Mouse (Mus musculus): ENCODE results near the gene Itpr1. TPM values are rescaled to one million over a fixed set of nuclear protein-coding genes. Genes with fewer than 3 reads are reported as not detected.
A peak's percentile ranks its signal among the peaks of the same experiment; 100 is the strongest.

The Itpr1 gene
- 8.4 and 9.0 TPM in 2 replicates for polyA plus RNA-seq (2015; fragmentation: Nextera tagmentation; extraction: Ambion mirVana)

GRCm38 (mm10) chr6:108212881-108213295 is at the start of gene Itpr1:
Gene Itpr1, plus strand, starts transcription at chr6:108213096.
- H3K4me2 ChIP-seq (replicated peaks) = peak within 1 kb of the TSS; percentile 81
- peak; percentile 100 for ATAC-seq
- H3K4me1 ChIP-seq (replicated peaks) = peaks cover 11% of the 10 kb centered on the region; the same call in 1 of the 2 replicates
- H3K9me3 ChIP-seq = no peaks in the 10 kb centered on the region
- H3K4me3 ChIP-seq (replicated peaks) = peak within 1 kb of the TSS; percentile 67
- H3K27me3 ChIP-seq (replicated peaks) = no peaks in the 10 kb centered on the region
- WGBS = under 1% methylated on average over 27 of the region's 27 CpGs
- H3K27ac ChIP-seq = peak within 1 kb of the TSS; percentile 59
- no peaks in the 10 kb centered on the region for H3K36me3 ChIP-seq
- peak within 1 kb of the TSS; percentile 59 for H3K9ac ChIP-seq

- Histone ChIP-seq H3K36me3 (no peaks in the 10 kb centered on the region), H3K9ac (no peak overlapping the region), H3K27me3 (replicated peaks) (no peaks in the 10 kb centered on the region), H3K4me2 (replicated peaks) (no peak overlapping the region), H3K9me3 (no peaks in the 10 kb centered on the region), H3K4me1 (replicated peaks) (no peaks in the 10 kb centered on the region), H3K4me3 (replicated peaks) (no peak overlapping the region), H3K27ac (no peak overlapping the region)
- no peak for ATAC-seq
- WGBS = 81% methylated on average over 5 of the region's 5 CpGs
Observed at GRCm38 (mm10) chr6:108164935-108165334, 48.0 kb upstream of the Itpr1 start.

GRCm38 (mm10) chr6:108165598-108165997 is 47.3 kb upstream of the Itpr1 start:
- Histone ChIP-seq H3K36me3 (no peaks in the 10 kb centered on the region), H3K4me1 (replicated peaks) (no peaks in the 10 kb centered on the region), H3K9me3 (no peaks in the 10 kb centered on the region), H3K27ac (no peak overlapping the region), H3K4me2 (replicated peaks) (no peak overlapping the region), H3K4me3 (replicated peaks) (no peak overlapping the region), H3K9ac (no peak overlapping the region), H3K27me3 (replicated peaks) (no peaks in the 10 kb centered on the region)
- 81% methylated on average over 2 of the region's 2 CpGs for WGBS
- ATAC-seq = no peak

- Histone ChIP-seq H3K4me2 (replicated peaks) (no peak overlapping the region), H3K9me3 (no peaks in the 10 kb centered on the region), H3K36me3 (peaks cover 7% of the 10 kb centered on the region; the same call in 1 of the 2 replicates), H3K4me1 (replicated peaks) (no peaks in the 10 kb centered on the region), H3K4me3 (replicated peaks) (no peak overlapping the region), H3K27me3 (replicated peaks) (no peaks in the 10 kb centered on the region), H3K9ac (no peak overlapping the region), H3K27ac (no peak overlapping the region)
- no peak for ATAC-seq
- 72% methylated on average over 7 of the region's 7 CpGs for WGBS
Observed at GRCm38 (mm10) chr6:108167946-108168680, 44.8 kb upstream of the Itpr1 start.

GRCm38 (mm10) chr6:108168723-108169122 is 44.2 kb upstream of the Itpr1 start:
- no peaks in the 10 kb centered on the region for H3K27me3 ChIP-seq (replicated peaks)
- peaks cover 7% of the 10 kb centered on the region; the same call in 1 of the 2 replicates for H3K36me3 ChIP-seq
- H3K4me1 ChIP-seq (replicated peaks) = no peaks in the 10 kb centered on the region
- H3K27ac ChIP-seq = no peak overlapping the region
- ATAC-seq = no peak
- H3K9ac ChIP-seq = no peak overlapping the region
- H3K4me2 ChIP-seq (replicated peaks) = no peak overlapping the region
- no peak overlapping the region for H3K4me3 ChIP-seq (replicated peaks)
- WGBS = 89% methylated on average over 6 of the region's 6 CpGs
- H3K9me3 ChIP-seq = no peaks in the 10 kb centered on the region

GRCm38 (mm10) chr6:108169466-108169865 is 43.4 kb upstream of the Itpr1 start:
- WGBS = 90% methylated on average over 3 of the region's 3 CpGs
- no peak overlapping the region for H3K27ac ChIP-seq
- ATAC-seq = no peak
- H3K4me3 ChIP-seq (replicated peaks) = no peak overlapping the region
- no peaks in the 10 kb centered on the region for H3K9me3 ChIP-seq
- no peak overlapping the region for H3K4me2 ChIP-seq (replicated peaks)
- H3K36me3 ChIP-seq = peaks cover 7% of the 10 kb centered on the region; the same call in 1 of the 2 replicates
- no peak overlapping the region for H3K9ac ChIP-seq
- no peaks in the 10 kb centered on the region for H3K4me1 ChIP-seq (replicated peaks)
- no peaks in the 10 kb centered on the region for H3K27me3 ChIP-seq (replicated peaks)

- no peaks in the 10 kb centered on the region for H3K9me3 ChIP-seq
- WGBS = 94% methylated on average over 1 of the region's 1 CpGs
- no peak overlapping the region for H3K27ac ChIP-seq
- no peak overlapping the region for H3K4me3 ChIP-seq (replicated peaks)
- H3K4me1 ChIP-seq (replicated peaks) = no peaks in the 10 kb centered on the region
- peaks cover 7% of the 10 kb centered on the region; the same call in 1 of the 2 replicates for H3K36me3 ChIP-seq
- H3K9ac ChIP-seq = no peak overlapping the region
- ATAC-seq = no peak
- H3K27me3 ChIP-seq (replicated peaks) = no peaks in the 10 kb centered on the region
- no peak overlapping the region for H3K4me2 ChIP-seq (replicated peaks)
Observed at GRCm38 (mm10) chr6:108172219-108172618, 40.7 kb upstream of the Itpr1 start.

- 94% methylated on average over 3 of the region's 3 CpGs for WGBS
- no peaks in the 10 kb centered on the region for H3K4me1 ChIP-seq (replicated peaks)
- H3K9me3 ChIP-seq = no peaks in the 10 kb centered on the region
- no peak for ATAC-seq
- H3K9ac ChIP-seq = no peak overlapping the region
- H3K27me3 ChIP-seq (replicated peaks) = no peaks in the 10 kb centered on the region
- H3K4me3 ChIP-seq (replicated peaks) = no peak overlapping the region
- H3K27ac ChIP-seq = no peak overlapping the region
- no peak overlapping the region for H3K4me2 ChIP-seq (replicated peaks)
- H3K36me3 ChIP-seq = peaks cover 7% of the 10 kb centered on the region; the same call in 1 of the 2 replicates
Observed at GRCm38 (mm10) chr6:108174181-108174580, 38.7 kb upstream of the Itpr1 start.

- H3K4me2 ChIP-seq (replicated peaks) = no peak overlapping the region
- H3K27ac ChIP-seq = no peak overlapping the region
- H3K9ac ChIP-seq = no peak overlapping the region
- H3K9me3 ChIP-seq = no peaks in the 10 kb centered on the region
- H3K4me1 ChIP-seq (replicated peaks) = no peaks in the 10 kb centered on the region
- WGBS = 87% methylated on average over 2 of the region's 2 CpGs
- H3K27me3 ChIP-seq (replicated peaks) = no peaks in the 10 kb centered on the region
- H3K4me3 ChIP-seq (replicated peaks) = no peak overlapping the region
- ATAC-seq = no peak
- H3K36me3 ChIP-seq = no peaks in the 10 kb centered on the region
Observed at GRCm38 (mm10) chr6:108179087-108179486, 33.8 kb upstream of the Itpr1 start.

GRCm38 (mm10) chr6:108184847-108185684 is 27.8 kb upstream of the Itpr1 start, which contains the start of gene Sumf1:
Gene Sumf1, minus strand, starts transcription at chr6:108185582.
- Histone ChIP-seq H3K36me3 (no peaks in the 10 kb centered on the region), H3K27me3 (replicated peaks) (no peaks in the 10 kb centered on the region), H3K9me3 (no peaks in the 10 kb centered on the region), H3K4me3 (replicated peaks) (peak within 1 kb of the TSS; percentile 88), H3K4me1 (replicated peaks) (peaks cover 7% of the 10 kb centered on the region; the same call in 1 of the 2 replicates), H3K27ac (no peak within 1 kb of the TSS), H3K4me2 (replicated peaks) (peak within 1 kb of the TSS; percentile 87), H3K9ac (peak within 1 kb of the TSS; percentile 60)
- peak; percentile 97 for ATAC-seq
- WGBS = 4% methylated on average over 49 of the region's 49 CpGs

- 11% methylated on average over 4 of the region's 4 CpGs for WGBS
- Histone ChIP-seq H3K9me3 (no peaks in the 10 kb centered on the region), H3K27me3 (replicated peaks) (no peaks in the 10 kb centered on the region), H3K27ac (no peak overlapping the region), H3K4me3 (replicated peaks) (peak overlapping the region; percentile 88), H3K4me1 (replicated peaks) (peaks cover 7% of the 10 kb centered on the region; the same call in 1 of the 2 replicates), H3K9ac (peak overlapping the region; percentile 60), H3K4me2 (replicated peaks) (peak overlapping the region; percentile 87), H3K36me3 (no peaks in the 10 kb centered on the region)
- ATAC-seq = no peak
Observed at GRCm38 (mm10) chr6:108185685-108186009, 27.2 kb upstream of the Itpr1 start.

- H3K9ac ChIP-seq = no peak overlapping the region
- H3K4me2 ChIP-seq (replicated peaks) = no peak overlapping the region
- H3K9me3 ChIP-seq = no peaks in the 10 kb centered on the region
- H3K4me3 ChIP-seq (replicated peaks) = no peak overlapping the region
- no peak overlapping the region for H3K27ac ChIP-seq
- H3K4me1 ChIP-seq (replicated peaks) = no peaks in the 10 kb centered on the region
- WGBS = 93% methylated on average over 1 of the region's 1 CpGs
- no peaks in the 10 kb centered on the region for H3K27me3 ChIP-seq (replicated peaks)
- H3K36me3 ChIP-seq = no peaks in the 10 kb centered on the region
- ATAC-seq = no peak
Observed at GRCm38 (mm10) chr6:108190690-108191089, 22.2 kb upstream of the Itpr1 start.

All from intestine, embryonic 15.5 days (tissue).